Mouse (Mus musculus) hindbrain, embryonic 10.5 days (tissue): Measurements from ENCODE around the gene Cox7a1. TPM values are rescaled to one million over a fixed set of nuclear protein-coding genes. Genes with fewer than 3 reads are reported as not detected.

Experiments
- DNase-seq: peaks from one replicate; pipeline ENCODE4 v3.0.0-alpha.2; 2017; ENCODE audit warnings: low spot score
- H3K27ac ChIP-seq: fragments of 300-500 bp; sonication (generic); 2 replicates; pipeline ENCODE4 v1.5.1; 2016; ENCODE audit warnings: mild to moderate bottlenecking, moderate library complexity
- H3K27me3 ChIP-seq: fragments of 300-500 bp; sonication (generic); 2 replicates; pipeline ENCODE4 v1.6.1; 2016; ENCODE audit warnings: mild to moderate bottlenecking; ENCODE audit not compliant: poor library complexity, insufficient read depth, severe bottlenecking
- H3K36me3 ChIP-seq: fragments of 300-500 bp; sonication (generic); 2 replicates; pipeline ENCODE4 v1.6.1; 2016; ENCODE audit warnings: mild to moderate bottlenecking, moderate library complexity
- H3K4me1 ChIP-seq: fragments of 300-500 bp; sonication (generic); replicated peaks from 2 replicates; pipeline ENCODE4 v1.6.1; 2016; ENCODE audit warnings: mild to moderate bottlenecking
- H3K4me3 ChIP-seq: fragments of 300-500 bp; sonication (generic); 2 replicates; pipeline ENCODE4 v1.5.1; 2016; ENCODE audit warnings: mild to moderate bottlenecking, moderate library complexity
- H3K9me3 ChIP-seq: fragments of 300-500 bp; sonication (generic); 2 replicates; pipeline ENCODE4 v1.6.1; 2016; ENCODE audit warnings: mild to moderate bottlenecking, moderate library complexity
- WGBS: fragments of 180-500 bp; shearing (Covaris S2); methylation state at CpG from one replicate; pipeline ENCODE4 v1.1.7; 2016; 5-methylcytosine and 5-hydroxymethylcytosine counted together
- polyA plus RNA-seq: library from polyadenylated mRNA; unstranded; fragments of >200 nt; fragmentation: Nextera tagmentation; extraction: Ambion mirVana; gene quantifications from 2 replicates; pipeline ENCODE4 v1.2.1, GENCODE M21; 2016

Cox7a1 gene
- polyA plus RNA-seq, 1 experiment from 2014 or later, result 3.8 TPM

DNA sequence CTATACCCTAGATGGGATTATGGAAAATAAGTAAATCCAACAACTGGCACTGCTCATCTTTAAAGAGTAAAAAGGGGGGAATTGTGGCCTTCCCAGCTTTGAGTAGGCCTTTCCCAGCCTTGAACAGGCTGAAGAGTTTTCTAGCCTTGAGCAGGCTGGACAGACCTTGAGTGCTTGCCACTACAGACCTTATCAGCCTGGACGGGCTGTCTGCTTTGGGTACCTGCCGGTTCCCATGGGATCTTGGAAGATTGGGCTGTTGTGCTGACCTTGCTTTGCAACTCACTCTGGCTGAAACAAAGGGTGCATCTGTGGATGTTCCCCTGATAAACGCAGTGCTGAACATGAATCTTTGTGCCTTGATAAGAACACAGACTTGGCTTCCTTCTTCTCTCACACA lies 29.9 kb downstream of the Cox7a1 start:
- no peaks in the 10 kb centered on the region for H3K9me3 ChIP-seq
- peaks cover under 1% of the 10 kb centered on the region for H3K4me1 ChIP-seq
- no peak overlapping the region for H3K4me3 ChIP-seq
- H3K27me3 ChIP-seq, result no peaks in the 10 kb centered on the region
- no peak for DNase-seq
- 93% methylated on average over 3 of the region's 3 CpGs for WGBS
- H3K36me3 ChIP-seq, result no peaks in the 10 kb centered on the region
- no peak overlapping the region for H3K27ac ChIP-seq

DNA sequence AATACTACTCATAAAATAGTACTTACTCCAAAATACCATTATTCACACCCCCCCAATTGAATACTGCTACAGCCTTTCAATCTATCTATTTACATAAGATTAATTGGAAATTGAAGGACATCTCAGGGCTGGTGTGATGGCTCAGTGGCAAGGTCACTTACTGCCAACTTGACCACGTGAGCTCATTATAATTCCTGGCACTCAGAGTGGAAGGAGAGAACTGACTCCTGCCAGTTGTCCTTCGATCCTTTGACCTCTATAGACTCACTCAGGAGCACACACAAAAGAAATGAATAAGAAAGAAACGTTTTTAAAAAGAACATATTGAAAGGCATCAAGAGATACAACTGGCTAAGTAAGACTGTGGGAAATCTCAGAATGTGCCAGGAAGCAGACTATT lies 31.9 kb downstream of the Cox7a1 start:
- no peaks in the 10 kb centered on the region for H3K36me3 ChIP-seq
- H3K9me3 ChIP-seq, result no peaks in the 10 kb centered on the region
- no peak overlapping the region for H3K27ac ChIP-seq
- peaks cover 13% of the 10 kb centered on the region for H3K4me1 ChIP-seq
- no peak overlapping the region for H3K4me3 ChIP-seq
- H3K27me3 ChIP-seq, result no peaks in the 10 kb centered on the region
- WGBS, result 68% methylated on average over 3 of the region's 3 CpGs
- DNase-seq, result no peak

DNA sequence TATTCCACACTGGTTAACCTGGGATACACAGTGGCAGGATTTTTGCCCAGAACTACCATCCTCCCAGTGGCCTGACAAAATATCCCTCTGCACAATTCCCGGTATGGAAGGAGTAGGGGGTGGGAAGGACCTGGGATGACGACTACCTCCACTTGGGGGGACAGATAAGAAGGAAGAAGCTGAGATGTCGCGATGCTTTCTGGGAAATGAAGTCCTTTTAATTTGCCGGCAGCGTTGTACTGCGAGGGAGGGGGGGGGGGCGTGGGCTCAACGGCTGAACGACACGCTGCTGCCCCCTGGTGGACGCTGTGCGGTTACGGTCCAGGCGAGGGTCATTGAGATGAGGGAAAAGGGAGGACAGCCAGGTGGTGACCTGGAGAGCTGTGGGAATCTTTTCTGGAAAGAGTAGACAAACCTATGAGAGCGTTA lies 32.8 kb downstream of the Cox7a1 start:
- Histone ChIP-seq H3K4me3 (peak overlapping the region; percentile 34), H3K27me3 (no peaks in the 10 kb centered on the region), H3K36me3 (no peaks in the 10 kb centered on the region), H3K9me3 (no peaks in the 10 kb centered on the region), H3K4me1 (peaks cover 13% of the 10 kb centered on the region), H3K27ac (peak overlapping the region; percentile 62)
- peak; percentile 88 for DNase-seq
- under 1% methylated on average over 16 of the region's 16 CpGs for WGBS

DNA sequence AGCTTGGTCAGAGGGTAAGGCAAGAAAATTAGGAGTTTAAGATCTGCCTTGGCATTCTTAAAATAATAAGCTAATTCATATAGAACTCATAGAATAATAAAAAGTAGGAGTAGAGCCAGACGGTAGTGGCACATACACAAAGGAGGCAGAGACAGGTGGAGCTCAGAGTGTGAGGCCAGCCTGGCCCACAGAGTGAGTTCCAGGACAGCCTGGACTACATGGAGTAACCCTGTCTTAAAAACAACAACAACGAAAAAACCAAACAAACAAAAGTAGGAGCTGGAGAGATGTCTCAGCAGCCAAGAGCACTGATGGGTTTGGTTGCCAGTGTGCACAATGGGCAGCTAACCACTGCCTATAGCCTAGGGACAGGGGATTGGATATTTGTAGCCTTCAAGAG lies 33.3 kb downstream of the Cox7a1 start:
- no peak overlapping the region for H3K4me3 ChIP-seq
- H3K36me3 ChIP-seq, result peaks cover 4% of the 10 kb centered on the region
- DNase-seq, result no peak
- H3K27ac ChIP-seq, result no peak overlapping the region
- H3K9me3 ChIP-seq, result no peaks in the 10 kb centered on the region
- H3K27me3 ChIP-seq, result no peaks in the 10 kb centered on the region
- WGBS, result 69% methylated on average over 2 of the region's 2 CpGs
- H3K4me1 ChIP-seq, result peaks cover 13% of the 10 kb centered on the region

DNA sequence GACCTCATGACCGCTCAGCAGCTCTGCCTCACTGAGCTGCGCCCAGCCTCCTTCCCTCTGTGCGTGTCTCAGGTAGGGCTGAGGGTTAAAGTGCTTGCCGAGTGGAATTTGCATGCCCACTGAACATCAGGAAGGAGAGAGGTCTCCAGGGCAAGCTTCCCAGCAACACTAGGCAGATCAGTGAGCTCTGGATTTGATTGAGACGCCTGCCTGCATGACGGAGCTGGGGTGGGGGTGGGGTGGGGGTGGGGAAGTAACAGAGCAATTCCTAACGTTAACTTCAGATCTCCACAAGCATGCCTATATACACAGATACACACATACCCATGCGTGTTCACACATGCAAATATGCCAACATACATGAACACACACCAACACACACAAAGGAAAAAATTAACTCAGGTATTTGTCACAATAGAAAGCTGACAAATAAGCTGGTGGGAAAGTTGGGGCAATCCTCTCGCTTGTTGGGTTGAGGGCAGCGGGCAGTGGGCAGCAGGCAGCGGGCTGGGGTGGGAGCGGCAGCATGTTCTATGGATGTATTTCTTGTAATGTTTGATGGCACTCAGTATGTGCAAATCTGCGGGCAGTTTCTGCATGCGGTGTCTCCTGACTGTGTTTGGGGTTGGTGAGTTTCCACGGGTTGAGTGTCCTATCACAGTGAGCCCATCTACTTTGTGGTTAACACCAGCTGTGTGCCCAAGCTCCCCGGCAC lies 35.5 kb downstream of the Cox7a1 start:
- no peaks in the 10 kb centered on the region for H3K9me3 ChIP-seq
- H3K4me1 ChIP-seq, result peaks cover 13% of the 10 kb centered on the region
- WGBS, result 5% methylated on average over 16 of the region's 16 CpGs
- H3K27me3 ChIP-seq, result no peaks in the 10 kb centered on the region
- H3K4me3 ChIP-seq, result peak overlapping the region; percentile 58
- peak overlapping the region; percentile 83 for H3K27ac ChIP-seq
- DNase-seq, result peak; percentile 70
- H3K36me3 ChIP-seq, result peaks cover 26% of the 10 kb centered on the region

DNA sequence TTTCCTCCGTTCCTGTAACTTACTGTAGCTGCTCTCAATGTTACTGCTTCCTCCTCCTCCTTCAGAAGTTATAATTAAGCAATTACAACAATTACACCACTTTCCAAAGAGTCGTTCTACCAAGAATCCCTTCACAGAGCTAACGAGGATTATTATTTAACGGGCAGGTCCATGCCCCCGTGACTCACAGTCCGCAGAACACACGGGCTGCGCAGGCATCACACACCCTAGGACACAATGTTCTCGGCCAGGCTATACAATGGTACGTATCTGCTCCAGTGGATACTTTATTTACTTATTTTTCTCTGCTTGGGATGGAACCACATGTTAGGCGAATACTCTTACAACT lies 36.0 kb downstream of the Cox7a1 start:
- no peaks in the 10 kb centered on the region for H3K9me3 ChIP-seq
- no peak for DNase-seq
- peak overlapping the region; percentile 83 for H3K27ac ChIP-seq
- WGBS, result 27% methylated on average over 11 of the region's 11 CpGs
- no peaks in the 10 kb centered on the region for H3K27me3 ChIP-seq
- H3K4me1 ChIP-seq, result peaks cover 13% of the 10 kb centered on the region
- H3K36me3 ChIP-seq, result peaks cover 31% of the 10 kb centered on the region
- peak overlapping the region; percentile 58 for H3K4me3 ChIP-seq

DNA sequence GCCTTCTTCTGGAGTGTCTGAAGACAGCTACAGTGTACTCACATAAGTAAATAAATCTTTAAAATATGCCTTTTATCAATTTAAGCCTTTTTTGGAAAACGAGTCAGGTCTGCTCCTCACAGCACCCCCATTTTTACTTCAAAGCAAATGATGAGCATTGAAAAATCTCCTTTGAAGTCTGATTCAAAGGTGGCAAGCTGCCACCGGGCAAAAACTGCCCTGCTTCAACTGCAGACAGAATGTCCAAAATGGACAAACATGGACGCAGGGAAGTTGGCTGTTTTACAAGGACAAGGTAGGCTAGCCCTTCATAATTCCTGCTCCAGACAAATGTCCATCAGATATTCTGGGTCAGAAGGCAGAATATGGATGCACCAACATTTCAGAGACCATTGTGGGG lies 37.5 kb downstream of the Cox7a1 start:
- H3K36me3 ChIP-seq, result peaks cover 45% of the 10 kb centered on the region
- no peak overlapping the region for H3K27ac ChIP-seq
- H3K9me3 ChIP-seq, result no peaks in the 10 kb centered on the region
- 91% methylated on average over 3 of the region's 3 CpGs for WGBS
- no peaks in the 10 kb centered on the region for H3K27me3 ChIP-seq
- DNase-seq, result no peak
- peaks cover 13% of the 10 kb centered on the region for H3K4me1 ChIP-seq
- no peak overlapping the region for H3K4me3 ChIP-seq

DNA sequence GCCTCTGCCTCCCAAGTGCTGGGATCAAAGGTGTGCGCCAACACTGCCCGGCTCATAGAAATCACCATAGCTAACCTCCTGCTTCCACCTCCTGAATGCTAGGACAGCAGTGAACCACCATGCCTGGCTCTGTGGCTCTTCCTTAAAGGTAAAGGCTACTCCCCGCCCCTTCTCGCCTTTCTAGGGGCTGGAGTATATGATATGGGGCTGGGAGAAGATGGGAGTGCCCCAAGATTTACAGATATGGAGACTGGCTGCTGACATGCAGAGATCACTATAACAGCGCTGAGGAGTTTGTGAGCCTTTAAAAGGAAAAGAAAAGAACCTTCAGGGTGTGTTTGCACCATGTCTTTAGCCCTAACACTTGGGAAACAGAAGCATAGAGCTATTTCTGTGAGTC lies 38.3 kb downstream of the Cox7a1 start:
- Histone ChIP-seq H3K4me3 (no peak overlapping the region), H3K27ac (no peak overlapping the region), H3K36me3 (peaks cover 53% of the 10 kb centered on the region), H3K4me1 (peaks cover 13% of the 10 kb centered on the region), H3K9me3 (no peaks in the 10 kb centered on the region), H3K27me3 (no peaks in the 10 kb centered on the region)
- WGBS, result 93% methylated on average over 5 of the region's 5 CpGs
- DNase-seq, result no peak

DNA sequence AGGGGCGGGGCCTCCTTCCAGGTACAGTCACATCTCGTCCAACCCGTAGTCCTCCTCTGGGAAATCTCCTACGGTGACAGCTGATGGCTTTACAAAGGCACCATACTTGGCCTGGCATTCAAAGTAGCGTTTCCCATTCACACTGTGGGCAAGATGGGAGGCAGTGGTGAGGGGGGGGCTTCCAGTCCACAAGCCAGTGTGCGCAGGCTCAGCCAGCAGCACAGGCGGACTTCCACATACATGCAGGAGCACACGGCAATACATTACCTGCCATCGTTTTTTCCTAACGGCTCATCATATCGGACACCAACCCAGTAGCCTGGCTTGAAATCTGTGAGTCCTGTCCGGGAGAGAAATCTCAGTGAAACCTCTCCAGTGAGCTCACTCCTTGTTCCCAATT lies 40.3 kb downstream of the Cox7a1 start:
- Histone ChIP-seq H3K36me3 (peaks cover 70% of the 10 kb centered on the region), H3K4me1 (peaks cover 9% of the 10 kb centered on the region), H3K27ac (no peak overlapping the region), H3K9me3 (no peaks in the 10 kb centered on the region), H3K27me3 (no peaks in the 10 kb centered on the region), H3K4me3 (no peak overlapping the region)
- no peak for DNase-seq
- 90% methylated on average over 12 of the region's 12 CpGs for WGBS

DNA sequence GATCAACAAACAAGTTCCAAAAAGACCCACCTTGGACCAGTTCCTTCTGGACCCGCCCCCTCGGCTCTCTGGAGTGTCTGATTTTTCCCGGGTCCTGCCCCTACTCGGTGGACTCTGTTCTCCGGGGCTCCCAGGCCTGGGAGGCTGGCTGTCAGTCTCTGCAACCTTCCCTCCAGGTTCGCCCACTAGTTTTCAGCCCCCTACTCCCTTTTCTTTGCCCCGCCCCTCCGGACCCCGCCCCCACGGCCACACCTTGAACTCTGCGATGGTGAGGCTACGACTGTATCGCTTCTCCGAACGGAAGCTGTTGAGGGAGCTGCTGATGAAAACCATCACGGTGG lies 47.4 kb downstream of the Cox7a1 start:
- no peaks in the 10 kb centered on the region for H3K27me3 ChIP-seq
- H3K9me3 ChIP-seq, result no peaks in the 10 kb centered on the region
- no peak for DNase-seq
- peak overlapping the region; percentile 95 for H3K27ac ChIP-seq
- peaks cover 25% of the 10 kb centered on the region for H3K4me1 ChIP-seq
- under 1% methylated on average over 16 of the region's 16 CpGs for WGBS
- peaks cover 61% of the 10 kb centered on the region for H3K36me3 ChIP-seq
- H3K4me3 ChIP-seq, result peak overlapping the region; percentile 79

DNA sequence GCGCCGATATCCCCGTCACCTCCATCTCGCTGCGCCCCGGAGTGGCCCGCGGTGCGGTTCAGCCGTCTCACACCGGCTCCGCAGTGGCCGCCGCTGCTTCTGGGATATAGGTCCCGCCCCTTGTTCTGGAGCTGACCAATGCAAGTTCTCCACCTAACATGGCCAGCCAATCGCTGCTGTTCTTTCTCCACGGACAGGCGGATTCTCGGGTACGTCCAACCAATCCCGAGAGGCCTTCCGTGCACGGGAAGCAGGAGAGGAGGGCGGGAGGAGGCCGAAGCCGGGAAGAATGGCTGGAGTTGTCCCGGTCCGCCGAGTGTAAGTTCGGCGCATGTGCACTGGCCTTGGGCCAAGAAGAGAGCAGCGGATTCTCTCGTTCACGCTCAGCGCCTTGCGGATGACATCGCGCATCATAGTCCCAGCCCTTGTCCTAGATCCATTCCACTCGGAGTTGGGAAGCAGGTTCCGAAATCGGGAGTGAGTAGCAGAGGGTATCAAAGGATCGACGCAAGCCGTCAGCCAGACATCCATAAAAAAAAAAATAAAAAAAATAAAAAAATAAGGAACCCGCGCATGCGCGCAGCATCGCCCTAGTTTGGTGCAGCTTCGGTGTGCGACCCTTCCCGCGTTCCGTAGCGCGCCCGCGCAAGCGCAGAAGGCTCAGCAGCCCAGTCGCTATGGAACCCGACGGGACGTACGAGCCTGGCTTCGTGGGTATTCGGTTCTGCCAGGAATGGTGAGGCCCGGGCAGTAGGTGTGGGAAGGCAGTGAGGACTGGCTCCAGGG lies 47.9 kb downstream of the Cox7a1 start, which contains the start of the genes Polr2i and Tbcb:
Gene Polr2i, plus strand, starts transcription at position 280 of the 786 bp plus-strand sequence.
Gene Tbcb, minus strand, starts transcription at position 604 of the 786 bp plus-strand sequence.
- under 1% methylated on average over 67 of the region's 67 CpGs for WGBS
- no peaks in the 10 kb centered on the region for H3K27me3 ChIP-seq
- H3K9me3 ChIP-seq, result no peaks in the 10 kb centered on the region
- H3K4me1 ChIP-seq, result peaks cover 25% of the 10 kb centered on the region
- H3K4me3 ChIP-seq, result peak within 1 kb of the TSS; percentile 79
- peak within 1 kb of the TSS; percentile 95 for H3K27ac ChIP-seq
- peak; percentile 97 for DNase-seq
- H3K36me3 ChIP-seq, result peaks cover 55% of the 10 kb centered on the region

DNA sequence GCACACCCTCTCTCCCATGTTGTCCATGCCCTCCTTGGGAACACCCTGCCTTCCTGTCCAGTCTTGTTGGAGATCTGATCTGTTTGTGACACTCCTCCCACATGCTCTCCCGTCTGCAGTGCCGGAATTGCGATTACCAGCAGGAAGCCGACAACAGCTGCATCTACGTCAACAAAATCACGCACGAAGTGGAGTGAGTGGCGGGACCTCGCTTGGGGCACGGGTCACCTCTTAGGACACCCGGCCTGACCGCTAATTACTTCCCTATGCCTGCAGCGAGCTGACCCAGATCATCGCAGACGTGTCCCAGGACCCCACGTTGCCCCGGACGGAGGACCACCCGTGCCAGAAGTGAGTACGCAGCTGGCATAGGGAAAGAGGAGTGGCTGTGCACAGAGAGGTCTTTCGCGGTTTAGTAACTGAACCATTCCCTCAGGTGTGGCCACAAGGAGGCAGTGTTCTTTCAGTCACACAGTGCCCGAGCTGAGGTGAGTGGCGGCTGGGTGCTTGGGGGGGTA lies 48.7 kb downstream of the Cox7a1 start:
- 5% methylated on average over 24 of the region's 24 CpGs for WGBS

DNA sequence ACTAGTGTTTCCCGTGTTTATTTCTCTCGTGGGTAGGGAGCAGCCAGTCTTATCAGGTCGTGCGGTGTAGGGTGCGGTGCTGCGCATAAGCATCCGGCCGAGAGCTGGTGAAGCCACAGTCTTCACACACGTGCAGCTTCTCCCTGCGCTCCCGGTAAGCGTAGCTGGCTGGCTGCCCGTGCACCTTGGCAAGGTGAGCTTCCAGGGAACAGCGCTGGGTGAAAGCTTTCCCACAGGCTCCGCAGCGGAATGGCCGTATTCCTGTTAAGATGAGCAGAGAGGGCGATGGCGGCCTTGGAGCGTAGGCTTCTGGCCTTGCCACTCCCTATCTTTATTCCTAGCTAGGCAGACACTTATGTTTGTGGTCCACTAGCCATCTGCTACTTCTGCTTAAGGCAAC lies 49.4 kb downstream of the Cox7a1 start:
- peaks cover 25% of the 10 kb centered on the region for H3K4me1 ChIP-seq
- H3K4me3 ChIP-seq, result peak overlapping the region; percentile 79
- no peaks in the 10 kb centered on the region for H3K27me3 ChIP-seq
- no peak overlapping the region for H3K27ac ChIP-seq
- H3K36me3 ChIP-seq, result peaks cover 40% of the 10 kb centered on the region
- no peaks in the 10 kb centered on the region for H3K9me3 ChIP-seq
- DNase-seq, result no peak
- WGBS, result 90% methylated on average over 20 of the region's 20 CpGs

More for the DNA sequence above, 48.7 kb downstream of the Cox7a1 start:
- Histone ChIP-seq H3K4me1 (peaks cover 25% of the 10 kb centered on the region), H3K27ac (peak overlapping the region; percentile 95), H3K27me3 (no peaks in the 10 kb centered on the region), H3K9me3 (no peaks in the 10 kb centered on the region), H3K4me3 (peak overlapping the region; percentile 79), H3K36me3 (peaks cover 47% of the 10 kb centered on the region)
- DNase-seq, result peak; percentile 67
